ENCODE assay signal across 8 mouse cellular contexts in genomic region chr2:27079152-27079584, GRCm38 (mm10). TPM values are rescaled to one million over a fixed set of nuclear protein-coding genes. Genes with fewer than 3 reads are reported as not detected.
A peak's percentile ranks its signal among the peaks of the same experiment; 100 is the strongest.
DNase-seq lines count a peak whose midpoint lies in the region; ATAC-seq lines count a peak whose summit lies in the region.

Adamtsl2 (plus strand) TSS chr2:27079379.

- 7% methylated on average over 10 of the region's 10 CpGs for WGBS in forebrain, embryonic 10.5 days
- under 1% methylated on average over 10 of the region's 10 CpGs for whole genome bisulfite sequencing in heart, embryonic 12.5 days
- under 1% methylated on average over 10 of the region's 10 CpGs for WGBS in kidney, embryonic 14.5 days
- 0% methylated on average over 10 of the region's 10 CpGs for WGBS in limb, embryonic 15.5 days

- H3K9ac ChIP-seq in heart, embryonic 12.5 days, result peak within 1 kb of the TSS; percentile 44
- no peak within 1 kb of the TSS for H3K9ac ChIP-seq in kidney, embryonic 14.5 days (ENCODE audit: low read depth, low read length)
- H3K9ac ChIP-seq in limb, embryonic 15.5 days, result no peak within 1 kb of the TSS

- H3K4me1 ChIP-seq in forebrain, embryonic 10.5 days, result peaks cover 34% of the 10 kb centered on the region
- peaks cover 53% of the 10 kb centered on the region for H3K4me1 ChIP-seq in heart, embryonic 12.5 days (replicated peaks)
- peaks cover 27% of the 10 kb centered on the region for H3K4me1 ChIP-seq in kidney, embryonic 14.5 days (ENCODE audit: control insufficient read depth, insufficient read depth, low read length)
- peaks cover 61% of the 10 kb centered on the region for H3K4me1 ChIP-seq in limb, embryonic 15.5 days

- ATAC-seq in heart, embryonic 12.5 days (ENCODE audit: insufficient number of reproducible peaks, low FRiP score), result peak; percentile 66
- peak; percentile 84 for ATAC-seq in kidney, embryonic 14.5 days (ENCODE audit: low FRiP score, low TSS enrichment)
- ATAC-seq in limb, embryonic 15.5 days (ENCODE audit: insufficient number of reproducible peaks, low FRiP score, low TSS enrichment, low read depth), result peak; percentile 37

- no peaks in the 10 kb centered on the region for H3K9me3 ChIP-seq in forebrain, embryonic 10.5 days
- H3K9me3 ChIP-seq in heart, embryonic 12.5 days (replicated peaks), result no peaks in the 10 kb centered on the region
- no peaks in the 10 kb centered on the region for H3K9me3 ChIP-seq in kidney, embryonic 14.5 days (ENCODE audit: control insufficient read depth, low read length)
- no peaks in the 10 kb centered on the region for H3K9me3 ChIP-seq in limb, embryonic 15.5 days

- H3K4me2 ChIP-seq in heart, embryonic 12.5 days, result peak within 1 kb of the TSS; percentile 59
- peak within 1 kb of the TSS; percentile 26 for H3K4me2 ChIP-seq in kidney, embryonic 14.5 days (replicated peaks; ENCODE audit: low read depth, low read length)
- peak within 1 kb of the TSS; percentile 33 for H3K4me2 ChIP-seq in limb, embryonic 15.5 days

- peak within 1 kb of the TSS; percentile 71 for H3K27ac ChIP-seq in forebrain, embryonic 10.5 days
- H3K27ac ChIP-seq in heart, embryonic 12.5 days (ENCODE audit: poor library complexity, severe bottlenecking), result peak within 1 kb of the TSS; percentile 17
- H3K27ac ChIP-seq in kidney, embryonic 14.5 days (ENCODE audit: low read depth, low read length), result no peak within 1 kb of the TSS; the same call in 1 of the 2 replicates
- H3K27ac ChIP-seq in limb, embryonic 15.5 days, result peak within 1 kb of the TSS; percentile 48

- peaks cover 25% of the 10 kb centered on the region for H3K27me3 ChIP-seq in forebrain, embryonic 10.5 days (ENCODE audit: poor library complexity, severe bottlenecking)
- H3K27me3 ChIP-seq in heart, embryonic 12.5 days (replicated peaks), result peaks cover 18% of the 10 kb centered on the region
- H3K27me3 ChIP-seq in kidney, embryonic 14.5 days (ENCODE audit: control insufficient read depth, insufficient read depth, low read length), result no peaks in the 10 kb centered on the region; the same call in 1 of the 2 replicates
- H3K27me3 ChIP-seq in limb, embryonic 15.5 days, result peaks cover 20% of the 10 kb centered on the region

- H3K36me3 ChIP-seq in forebrain, embryonic 10.5 days (replicated peaks), result no peaks in the 10 kb centered on the region
- H3K36me3 ChIP-seq in heart, embryonic 12.5 days, result no peaks in the 10 kb centered on the region
- no peaks in the 10 kb centered on the region for H3K36me3 ChIP-seq in kidney, embryonic 14.5 days (ENCODE audit: control insufficient read depth, insufficient read depth, low read length)
- no peaks in the 10 kb centered on the region for H3K36me3 ChIP-seq in limb, embryonic 15.5 days

- peak within 1 kb of the TSS; percentile 22 for H3K4me3 ChIP-seq in forebrain, embryonic 10.5 days
- peak within 1 kb of the TSS; percentile 8 for H3K4me3 ChIP-seq in heart, embryonic 12.5 days
- H3K4me3 ChIP-seq in kidney, embryonic 14.5 days (ENCODE audit: low read length), result no peak within 1 kb of the TSS
- peak within 1 kb of the TSS; percentile 14 for H3K4me3 ChIP-seq in limb, embryonic 15.5 days

- DNase-seq in right cerebral cortex, adult 18-20 months, result peak; percentile 58
- DNase-seq in right cerebral cortex, postnatal 36 days (ENCODE audit: low spot score in 2 of 2), result no peak
- DNase-seq in forebrain, embryonic 10.5 days (ENCODE audit: extremely low spot score, low spot score), result peak; percentile 49
- DNase-seq in natural killer cell, adult 2 months (ENCODE audit: low spot score in 2 of 2), result peak; percentile 54 to 61
- peak; percentile 61 to 75 for DNase-seq in thymus, adult 18-20 months

RNA-seq across cellular contexts. Expression of gene Adamtsl2, which starts in this region (rescaled TPM):
- 3.8 and 5.3 TPM in 2 replicates for polyA plus RNA-seq in forebrain, embryonic 10.5 days (2016; fragmentation: Nextera tagmentation; extraction: Ambion mirVana)
- 10.9 and 12.2 TPM in 2 replicates for polyA plus RNA-seq in heart, embryonic 12.5 days (2016; fragmentation: Nextera tagmentation; extraction: Ambion mirVana)
- 0.51 and 0.65 TPM in 2 replicates for polyA plus RNA-seq in kidney, embryonic 14.5 days (2014; fragmentation: Nextera tagmentation; extraction: Ambion mirVana)
- 9.1 and 11.7 TPM in 2 replicates for polyA plus RNA-seq in limb, embryonic 15.5 days (2015; fragmentation: Nextera tagmentation; extraction: Ambion mirVana)

Comparison
In these comparisons a context has a peak if more than half of its experiments do, and no peak if none do; other contexts are left out.
1. DNase-seq: peak in right cerebral cortex, adult 18-20 months (single experiment), forebrain, embryonic 10.5 days (single experiment), natural killer cell, adult 2 months (2 of 2) and thymus, adult 18-20 months (2 of 2); none in right cerebral cortex, postnatal 36 days (0 of 2).
2. Peak in ATAC-seq and H3K4me2 ChIP-seq in kidney, embryonic 14.5 days; RNA of the gene not detected or under 1 TPM.
3. Peak in every context shown above with its lines, with median percentiles within 50 percentile points of each other: ATAC-seq and H3K4me2 ChIP-seq.